Mouse (Mus musculus) thymus, adult 2 months (tissue): ENCODE data around the gene Depdc5. TPM values are rescaled to one million over a fixed set of nuclear protein-coding genes. Genes with fewer than 3 reads are reported as not detected.

Source experiments
- DNase-seq: peaks from one replicate; pipeline ENCODE4 v3.0.0; 2021
- H3K27ac ChIP-seq: fragments of 200-500 bp; 2 replicates; pipeline ENCODE4 v1.5.1; 2012; ENCODE audit warnings: low read length, control low read depth; ENCODE audit not compliant: control insufficient read depth, insufficient read depth
- H3K27me3 ChIP-seq: fragments of 200-500 bp; 2 replicates; pipeline ENCODE4 v1.6.1; 2012; ENCODE audit warnings: mild to moderate bottlenecking, low read length, moderate library complexity, mixed read lengths; ENCODE audit not compliant: control insufficient read depth, insufficient read depth
- H3K36me3 ChIP-seq: fragments of 200-500 bp; 2 replicates; pipeline ENCODE4 v1.6.1; 2012; ENCODE audit warnings: mild to moderate bottlenecking, low read length, moderate library complexity; ENCODE audit not compliant: control insufficient read depth, insufficient read depth
- H3K4me1 ChIP-seq: fragments of 200-500 bp; replicated peaks from 2 replicates; pipeline ENCODE4 v1.6.1; 2012; ENCODE audit warnings: low read length; ENCODE audit not compliant: control insufficient read depth, insufficient read depth
- H3K4me3 ChIP-seq: fragments of 200-500 bp; 2 replicates; pipeline ENCODE4 v1.5.1; 2012; ENCODE audit warnings: mild to moderate bottlenecking, low read length, control low read depth, moderate library complexity; ENCODE audit not compliant: control insufficient read depth, insufficient read depth
- CTCF ChIP-seq: fragments of 200-500 bp; IDR thresholded peaks from 2 replicates; pipeline ENCODE4 v1.5.1; 2012; ENCODE audit warnings: mild to moderate bottlenecking, control low read depth, low read length, moderate library complexity, borderline replicate concordance; ENCODE audit not compliant: control insufficient read depth, poor library complexity, insufficient read depth; ENCODE audit errors: extremely low read depth
- POLR2A ChIP-seq: fragments of 200-500 bp; IDR thresholded peaks from 2 replicates; pipeline ENCODE4 v1.6.1; 2012; ENCODE audit warnings: mild to moderate bottlenecking, low read length, control low read depth, moderate library complexity; ENCODE audit not compliant: control insufficient read depth, poor library complexity, insufficient read depth; ENCODE audit errors: extremely low read depth
- WGBS: fragments of 180-500 bp; shearing (Covaris S2); methylation state at CpG from one replicate; pipeline ENCODE4 v1.1.7; 2018; 5-methylcytosine and 5-hydroxymethylcytosine counted together
- polyA plus RNA-seq: library from polyadenylated mRNA; depleted of rRNA; stranded (reverse); fragments of >200 nt; gene quantifications from 2 replicates; pipeline ENCODE4 v1.2.3, GENCODE M21; 2012

Depdc5 gene
- polyA plus RNA-seq, 1 experiment, result 25.1 TPM

GRCm38 (mm10) chr5:33014096-33014495 lies 150.6 kb downstream of the Depdc5 start:
- no peaks in the 10 kb centered on the region for H3K27me3 ChIP-seq
- no peak for DNase-seq
- H3K4me1 ChIP-seq, result peaks cover 3% of the 10 kb centered on the region
- no peak overlapping the region for H3K4me3 ChIP-seq
- no peaks in the 10 kb centered on the region for H3K36me3 ChIP-seq
- WGBS, result 97% methylated on average over 1 of the region's 1 CpGs
- TF ChIP-seq CTCF (no peak), POLR2A (no peak)
- H3K27ac ChIP-seq, result no peak overlapping the region

GRCm38 (mm10) chr5:33015579-33015978 lies 152.1 kb downstream of the Depdc5 start:
- WGBS, result 77% methylated on average over 5 of the region's 5 CpGs
- Histone ChIP-seq H3K27ac (no peak overlapping the region), H3K4me3 (no peak overlapping the region), H3K36me3 (no peaks in the 10 kb centered on the region), H3K4me1 (peaks cover 3% of the 10 kb centered on the region), H3K27me3 (no peaks in the 10 kb centered on the region)
- DNase-seq, result no peak
- TF ChIP-seq POLR2A (no peak), CTCF (no peak)

GRCm38 (mm10) chr5:33018189-33018560 lies 154.7 kb downstream of the Depdc5 start:
- Histone ChIP-seq H3K27ac (peak overlapping the region; percentile 68), H3K36me3 (peaks cover 3% of the 10 kb centered on the region; the same call in 1 of the 2 replicates), H3K4me3 (peak overlapping the region; percentile 53), H3K27me3 (no peaks in the 10 kb centered on the region), H3K4me1 (peaks cover 5% of the 10 kb centered on the region)
- WGBS, result 6% methylated on average over 15 of the region's 15 CpGs
- TF ChIP-seq POLR2A (no peak), CTCF (no peak; the same call in 1 of the 2 replicates)
- DNase-seq, result no peak

- DNase-seq, result peak; percentile 96
- H3K4me3 ChIP-seq, result peak within 1 kb of the TSS; percentile 77
- H3K27ac ChIP-seq, result peak within 1 kb of the TSS; percentile 76
- peaks cover 5% of the 10 kb centered on the region for H3K4me1 ChIP-seq
- WGBS, result under 1% methylated on average over 111 of the region's 121 CpGs
- no peaks in the 10 kb centered on the region for H3K27me3 ChIP-seq
- peak; percentile 90 for TF ChIP-seq POLR2A
- peak; percentile 41; the same call in 1 of the 2 replicates for TF ChIP-seq CTCF
- peaks cover 3% of the 10 kb centered on the region; the same call in 1 of the 2 replicates for H3K36me3 ChIP-seq
These were observed 155.3 kb downstream of the Depdc5 start, which contains the start of gene Ywhah for GRCm38 (mm10) chr5:33018561-33019425. Gene Ywhah, plus strand, starts transcription at chr5:33018816.

- H3K4me3 ChIP-seq, result peak overlapping the region; percentile 77
- H3K27me3 ChIP-seq, result no peaks in the 10 kb centered on the region
- peaks cover 5% of the 10 kb centered on the region for H3K4me1 ChIP-seq
- 1% methylated on average over 12 of the region's 12 CpGs for WGBS
- peak overlapping the region; percentile 76 for H3K27ac ChIP-seq
- DNase-seq, result no peak
- TF ChIP-seq CTCF (no peak), POLR2A (no peak)
- H3K36me3 ChIP-seq, result peaks cover 6% of the 10 kb centered on the region; the same call in 1 of the 2 replicates
These were observed 155.9 kb downstream of the Depdc5 start for GRCm38 (mm10) chr5:33019426-33019821.

GRCm38 (mm10) chr5:33021622-33022021 lies 158.1 kb downstream of the Depdc5 start:
- peaks cover 5% of the 10 kb centered on the region for H3K4me1 ChIP-seq
- H3K36me3 ChIP-seq, result peaks cover 17% of the 10 kb centered on the region
- H3K27me3 ChIP-seq, result no peaks in the 10 kb centered on the region
- H3K4me3 ChIP-seq, result no peak overlapping the region
- no peak overlapping the region for H3K27ac ChIP-seq
- 67% methylated on average over 2 of the region's 2 CpGs for WGBS
- TF ChIP-seq POLR2A (no peak), CTCF (no peak)
- DNase-seq, result peak; percentile 51

GRCm38 (mm10) chr5:33023337-33023736 lies 159.8 kb downstream of the Depdc5 start:
- WGBS, result 95% methylated on average over 4 of the region's 4 CpGs
- TF ChIP-seq CTCF, result no peak
- no peak for TF ChIP-seq POLR2A
- peaks cover 2% of the 10 kb centered on the region for H3K4me1 ChIP-seq
- no peak overlapping the region for H3K4me3 ChIP-seq
- H3K36me3 ChIP-seq, result peaks cover 17% of the 10 kb centered on the region
- DNase-seq, result no peak
- no peaks in the 10 kb centered on the region for H3K27me3 ChIP-seq
- H3K27ac ChIP-seq, result no peak overlapping the region
